Mouse (Mus musculus): ENCODE data around the gene Ccnt1.
A peak's percentile ranks its signal among the peaks of the same experiment; 100 is the strongest.
"Not testable (repeated sequence)": the region's sequence is repeated elsewhere in the genome, so short reads cannot be mapped to it uniquely, and the experiment has no call there.

Ccnt1 gene

DNA sequence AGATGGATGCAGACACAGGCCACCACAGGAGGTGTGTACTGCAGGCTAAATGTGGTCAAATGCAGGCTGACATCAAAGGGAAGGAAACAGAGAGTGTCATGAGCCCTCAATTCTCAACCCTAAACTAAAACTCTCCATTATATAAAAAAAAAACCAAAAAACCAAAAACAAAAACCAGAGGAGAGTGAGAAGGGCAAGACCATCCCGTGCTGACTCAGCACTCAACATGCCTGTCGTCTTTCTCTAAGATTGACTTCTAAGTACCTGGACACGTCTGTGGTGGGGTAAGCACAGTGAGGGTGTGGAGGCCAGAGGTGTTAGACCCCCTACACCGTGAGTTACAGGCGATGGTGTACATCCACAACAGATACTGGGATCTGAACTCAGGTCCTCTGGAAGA, 23.9 kb downstream of the Ccnt1 start:
- DNase-seq (ENCODE audit: extremely low spot score, low read depth, low spot score), result no peak

DNA sequence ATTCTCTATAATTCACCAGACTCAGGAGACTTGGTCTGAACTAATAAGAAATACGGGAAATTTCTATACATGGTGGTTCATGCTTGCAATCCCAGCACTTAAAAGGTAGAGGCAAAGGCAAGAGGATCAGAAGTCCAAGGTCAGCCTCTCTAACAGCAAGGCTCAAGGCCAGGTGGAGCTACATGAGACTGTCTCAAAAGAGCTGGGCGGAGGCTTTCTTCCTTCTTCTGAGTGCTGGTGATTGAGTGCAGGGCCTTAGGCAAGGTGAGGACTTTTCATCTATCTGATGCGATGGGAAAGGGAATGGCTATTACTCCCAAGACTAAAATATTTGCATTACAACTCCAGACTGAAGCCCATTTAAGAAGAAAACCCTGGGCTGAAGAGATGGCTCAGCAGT, 25.6 kb downstream of the Ccnt1 start:
- DNase-seq (ENCODE audit: extremely low spot score, low read depth, low spot score), result no peak

DNA sequence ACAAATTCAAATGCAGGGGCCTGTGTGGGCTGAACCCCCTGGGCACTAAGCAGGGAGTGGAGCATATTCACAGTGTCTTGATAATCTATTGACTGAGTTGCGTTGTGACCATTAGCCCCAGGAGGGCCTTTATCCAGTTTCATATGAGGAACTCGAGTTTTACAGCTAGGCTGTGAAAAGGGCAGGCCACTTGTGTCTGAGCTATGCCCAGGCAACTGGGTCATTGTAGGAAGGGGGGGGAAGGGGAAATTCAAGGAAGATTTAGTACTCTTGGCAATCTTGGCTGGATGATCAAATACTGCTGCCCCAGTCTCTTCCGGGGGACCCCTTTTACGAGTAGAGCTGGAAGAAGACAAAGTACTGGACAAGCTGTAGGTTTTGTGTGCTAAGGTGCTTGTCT, 27.4 kb downstream of the Ccnt1 start:
- DNase-seq (ENCODE audit: extremely low spot score, low read depth, low spot score), result no peak

- DNase-seq (ENCODE audit: extremely low spot score, low read depth, low spot score), result no peak
Measured at GRCm38 (mm10) chr15:98541064-98541463, 29.7 kb downstream of the Ccnt1 start.

DNA sequence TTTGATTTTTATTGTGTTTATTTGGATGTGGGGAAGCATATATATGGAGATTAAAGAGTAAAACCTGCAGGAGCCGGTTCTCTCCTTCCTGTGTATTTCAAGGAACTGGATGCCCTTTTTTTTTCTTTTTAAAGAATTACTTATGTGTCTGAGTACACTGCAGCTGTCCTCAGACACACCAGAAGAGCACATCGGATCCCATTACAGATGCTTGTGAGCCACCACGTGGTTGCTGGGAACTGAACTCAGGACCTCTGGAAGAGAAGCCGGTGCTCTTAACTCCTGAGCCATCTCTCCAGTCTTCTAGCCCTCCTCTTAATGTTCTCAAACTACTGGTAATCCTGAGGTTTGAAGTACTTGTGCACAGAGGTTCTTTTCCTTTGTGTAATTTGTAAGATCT, 32.8 kb downstream of the Ccnt1 start:
- no peak for DNase-seq (ENCODE audit: extremely low spot score, low read depth, low spot score)

DNA sequence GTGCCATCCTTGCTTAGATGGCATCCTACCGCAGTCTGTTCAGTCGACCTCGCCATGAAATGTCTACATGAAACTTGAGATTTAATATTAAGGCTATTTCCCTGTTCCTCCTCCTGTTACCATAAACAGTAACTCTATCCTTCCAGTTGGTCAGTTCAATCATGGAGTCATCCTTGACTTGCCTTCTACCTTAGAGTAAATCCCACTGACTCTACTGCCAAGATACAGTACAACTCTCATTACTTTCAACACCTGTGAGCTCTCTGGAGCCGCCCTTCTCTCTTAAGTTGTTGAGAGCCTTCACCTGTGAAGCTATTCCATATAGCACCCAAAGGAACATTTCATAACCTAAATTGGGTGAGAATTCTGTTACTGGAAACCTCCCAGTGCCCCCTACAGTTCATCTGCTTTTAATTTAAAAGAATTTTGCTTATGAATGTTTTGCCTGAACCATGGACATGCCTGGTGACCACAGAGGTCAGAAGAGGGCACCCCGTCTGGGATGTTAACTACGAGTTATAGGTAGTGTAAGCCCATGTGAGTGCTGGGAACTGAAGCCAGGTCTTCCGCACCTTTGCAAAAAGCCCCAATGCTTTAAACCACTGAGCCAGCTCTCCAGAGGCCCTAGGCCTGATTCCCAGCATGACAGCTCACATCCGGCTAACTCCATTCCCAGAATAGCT, 33.8 kb downstream of the Ccnt1 start:
- DNase-seq (ENCODE audit: extremely low spot score, low read depth, low spot score), result no peak

DNA sequence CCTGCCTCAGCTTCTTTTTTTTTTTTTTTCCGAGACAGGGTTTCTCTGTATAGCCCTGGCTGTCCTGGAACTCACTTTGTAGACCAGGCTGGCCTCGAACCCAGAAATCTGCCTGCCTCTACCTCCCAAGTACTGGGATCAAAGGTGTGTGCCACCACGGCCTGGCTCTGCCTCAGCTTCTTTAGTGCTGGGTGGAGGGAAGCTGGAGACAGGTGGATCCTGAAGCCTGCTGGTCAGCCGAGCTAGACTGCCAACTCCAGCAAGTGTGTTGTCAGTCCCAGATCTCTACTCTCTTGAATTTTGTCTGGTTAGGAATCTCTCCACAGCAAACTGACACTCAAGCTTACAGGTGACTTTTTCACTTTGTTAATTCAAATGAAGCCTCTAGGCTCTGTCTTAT, 34.8 kb downstream of the Ccnt1 start:
- no peak for DNase-seq (ENCODE audit: extremely low spot score, low read depth, low spot score)

DNA sequence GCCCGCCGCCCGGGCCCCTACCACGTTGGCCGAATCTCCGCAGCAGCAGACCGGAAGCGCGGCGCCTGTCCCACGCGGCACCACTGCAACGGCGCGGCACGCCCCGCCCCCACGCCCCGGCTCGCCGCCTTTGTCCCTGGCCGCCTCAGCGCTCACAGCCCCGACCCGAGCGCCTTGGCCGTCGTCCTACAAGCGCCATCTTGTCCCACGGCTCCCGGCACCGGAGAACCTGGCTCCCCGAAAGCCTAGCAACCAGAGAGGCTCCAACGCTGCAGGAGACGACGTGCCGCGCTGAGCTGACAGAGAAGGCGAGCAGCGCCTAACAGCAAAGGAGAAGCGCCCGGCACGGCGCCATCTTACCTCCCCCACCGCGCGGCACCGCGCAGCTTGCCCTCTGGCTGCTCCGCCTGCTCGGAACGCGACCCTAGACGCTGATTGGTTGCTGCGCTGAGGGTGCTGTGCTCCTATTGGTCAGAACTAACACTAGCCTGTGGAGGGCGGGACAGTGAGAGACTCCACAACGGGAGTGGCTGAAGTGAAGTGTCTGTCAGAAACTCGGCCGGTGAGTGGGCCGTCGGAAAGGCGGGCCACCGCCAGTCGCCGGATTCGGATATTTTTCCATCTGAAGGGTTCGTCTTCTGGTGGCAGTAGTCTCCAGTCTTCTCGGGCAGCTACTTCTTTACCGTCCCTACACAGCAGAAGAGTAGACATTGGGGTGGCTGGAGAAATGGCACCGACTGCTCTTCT, 36.7 kb downstream of the Ccnt1 start, which contains the start of gene Kansl2:
Gene Kansl2 (minus strand): TSS at position 384 of the 747 bp plus-strand sequence.
- DNase-seq (ENCODE audit: extremely low spot score, low read depth, low spot score), result peak; percentile 98

- DNase-seq (ENCODE audit: extremely low spot score, low read depth, low spot score), result no peak
Measured at GRCm38 (mm10) chr15:98533035-98533531, 37.6 kb downstream of the Ccnt1 start.

DNA sequence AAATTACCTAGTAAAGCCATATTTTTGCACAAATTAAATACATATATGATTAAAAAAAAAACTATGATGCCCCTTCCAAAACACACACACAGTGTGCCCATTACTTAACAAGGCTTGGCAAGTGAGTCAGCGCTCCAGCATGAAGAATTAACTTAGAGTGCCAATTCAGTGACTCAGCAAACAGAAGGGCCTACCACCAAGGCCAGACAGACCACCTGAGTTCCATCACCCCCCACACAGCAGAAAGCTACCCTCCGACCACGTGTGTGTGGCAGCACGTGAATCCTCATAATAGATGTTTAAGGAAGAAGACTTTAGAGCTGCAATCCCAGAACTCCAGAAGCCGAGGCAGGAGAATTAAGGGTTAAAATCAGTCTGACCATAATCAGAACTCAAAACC, 38.4 kb downstream of the Ccnt1 start:
- DNase-seq (ENCODE audit: extremely low spot score, low read depth, low spot score), result no peak

GRCm38 (mm10) chr15:98528066-98528563, 42.6 kb downstream of the Ccnt1 start:
- DNase-seq (ENCODE audit: extremely low spot score, low read depth, low spot score), result no peak

GRCm38 (mm10) chr15:98527056-98527771, 43.5 kb downstream of the Ccnt1 start:
- no peak for DNase-seq (ENCODE audit: extremely low spot score, low read depth, low spot score)

GRCm38 (mm10) chr15:98526057-98526456, 44.7 kb downstream of the Ccnt1 start:
- DNase-seq (ENCODE audit: extremely low spot score, low read depth, low spot score), result no peak

- no peak for DNase-seq (ENCODE audit: extremely low spot score, low read depth, low spot score)
Measured at GRCm38 (mm10) chr15:98521245-98521644, 49.5 kb downstream of the Ccnt1 start.

GRCm38 (mm10) chr15:98517380-98518355, 53.1 kb downstream of the Ccnt1 start:
- no peak for DNase-seq (ENCODE audit: extremely low spot score, low read depth, low spot score)

GRCm38 (mm10) chr15:98514845-98515244, 55.9 kb downstream of the Ccnt1 start:
- DNase-seq (ENCODE audit: extremely low spot score, low read depth, low spot score), result not testable (repeated sequence)

DNA sequence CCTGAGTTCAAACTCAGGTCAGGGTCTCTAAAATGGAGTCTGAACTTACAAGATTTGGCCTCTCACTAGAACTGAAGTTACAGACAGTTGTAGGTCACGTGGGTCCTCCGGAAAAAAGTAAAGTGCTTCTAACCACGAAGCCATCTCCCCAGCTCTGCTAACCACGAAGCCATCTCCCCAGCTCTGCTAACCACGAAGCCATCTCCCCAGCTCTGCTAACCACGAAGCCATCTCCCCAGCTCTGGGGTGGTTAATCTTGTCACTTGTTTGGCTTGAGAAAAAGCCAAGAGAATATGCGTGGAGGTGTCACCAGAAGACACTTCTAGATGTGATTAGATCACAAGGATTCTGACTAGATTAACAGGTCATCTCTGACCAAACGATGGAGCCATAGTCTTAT, 56.6 kb downstream of the Ccnt1 start:
- DNase-seq (ENCODE audit: extremely low spot score, low read depth, low spot score), result no peak

DNA sequence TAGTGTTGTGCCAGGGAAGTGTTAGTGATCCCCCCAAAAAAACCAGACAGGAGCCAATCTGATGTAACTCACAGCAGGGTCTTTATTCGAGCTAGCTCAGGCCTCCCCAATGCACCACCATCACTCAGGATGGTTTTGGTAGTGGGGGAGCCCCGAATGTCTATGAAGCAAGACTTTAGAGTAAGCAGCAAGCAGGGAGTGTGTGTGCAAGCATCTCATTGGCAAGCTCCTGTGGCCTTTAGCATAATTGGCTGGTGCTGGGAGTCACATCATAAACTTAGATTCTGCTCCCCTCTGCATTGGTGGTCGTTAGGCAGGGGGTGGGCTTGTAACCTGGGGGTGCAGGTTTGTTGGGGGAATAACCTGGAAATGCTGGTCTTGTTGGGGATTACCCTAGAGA, 57.0 kb downstream of the Ccnt1 start:
- not testable (repeated sequence) for DNase-seq (ENCODE audit: extremely low spot score, low read depth, low spot score)

DNA sequence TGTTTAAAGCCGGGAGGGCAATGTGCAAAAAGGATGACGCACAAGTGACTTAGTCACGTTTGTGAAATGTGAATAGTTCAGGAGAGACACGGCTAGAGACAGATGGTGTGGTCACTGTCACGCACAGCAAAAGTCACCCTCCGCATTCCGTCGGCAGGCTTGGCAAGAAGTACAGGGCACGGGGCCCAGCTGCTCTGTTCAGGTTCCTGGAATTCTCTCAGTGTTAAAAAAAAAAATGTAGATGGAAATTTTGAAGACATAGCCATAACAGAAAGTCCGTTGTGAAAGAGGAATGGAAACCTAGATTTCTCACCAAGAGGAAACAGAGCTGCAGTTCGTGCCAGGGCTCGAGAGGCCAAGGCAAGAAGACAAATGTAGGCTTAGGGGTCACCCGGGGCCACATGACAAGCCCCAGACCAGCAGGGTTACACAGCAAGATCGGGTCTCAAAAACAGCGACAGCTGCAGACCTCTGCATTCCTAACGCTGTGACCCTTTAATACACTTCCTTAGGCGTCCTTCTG, 57.9 kb downstream of the Ccnt1 start:
- DNase-seq (ENCODE audit: extremely low spot score, low read depth, low spot score), result no peak

DNA sequence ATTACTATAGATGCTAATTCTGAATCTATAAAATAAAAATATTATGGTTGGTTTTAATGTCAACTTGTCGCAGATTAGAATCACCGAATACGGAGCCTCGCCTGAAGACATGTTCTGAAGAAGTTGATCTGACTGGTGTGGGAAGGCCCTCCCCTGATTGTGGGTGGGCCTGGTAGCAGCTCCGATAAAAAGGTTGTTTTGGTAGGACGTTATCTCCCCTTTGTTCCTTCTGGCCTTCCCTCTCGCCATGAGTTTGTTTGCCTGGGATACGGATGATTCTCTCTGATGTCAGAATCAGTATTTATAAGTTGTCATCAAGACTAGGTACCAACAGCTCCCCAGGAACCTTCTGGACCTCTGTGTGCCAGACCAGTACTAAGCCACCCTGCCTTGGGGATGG, 58.5 kb downstream of the Ccnt1 start:
- DNase-seq (ENCODE audit: extremely low spot score, low read depth, low spot score), result no peak

All from hindlimb bud, embryonic 11.5 days (tissue).